Mouse (Mus musculus) lung, embryonic 15.5 days (tissue): ENCODE measurements around the gene Arnt2. TPM values are rescaled to one million over a fixed set of nuclear protein-coding genes. Genes with fewer than 3 reads are reported as not detected.
A peak's percentile ranks its signal among the peaks of the same experiment; 100 is the strongest.

Source experiments
- ATAC-seq: fragments of 200-750 bp; cut with Nextera tagmentation; 2 replicates; pipeline ENCODE4 v1.8.0; 2017; ENCODE audit warnings: moderate number of reproducible peaks, borderline replicate concordance; ENCODE audit not compliant: low FRiP score, low TSS enrichment; ENCODE audit errors: extremely low read depth
- H3K27ac ChIP-seq: fragments of 300-500 bp; sonication (generic); 2 replicates; pipeline ENCODE4 v1.5.1; 2015; ENCODE audit warnings: moderate library complexity, mild to moderate bottlenecking, inconsistent platforms
- H3K27me3 ChIP-seq: fragments of 300-500 bp; sonication (generic); 2 replicates; pipeline ENCODE4 v1.6.1; 2015; ENCODE audit warnings: inconsistent platforms
- H3K36me3 ChIP-seq: fragments of 300-500 bp; sonication (generic); 2 replicates; pipeline ENCODE4 v1.6.1; 2015; ENCODE audit warnings: inconsistent platforms
- H3K4me1 ChIP-seq: fragments of 300-500 bp; sonication (generic); 2 replicates; pipeline ENCODE4 v1.6.1; 2015; ENCODE audit warnings: inconsistent platforms
- H3K4me2 ChIP-seq: fragments of 300-500 bp; sonication (generic); 2 replicates; pipeline ENCODE4 v1.6.1; 2015; ENCODE audit warnings: inconsistent platforms, mild to moderate bottlenecking, moderate library complexity
- H3K4me3 ChIP-seq: fragments of 300-500 bp; sonication (generic); 2 replicates; pipeline ENCODE4 v1.5.1; 2015; ENCODE audit warnings: mild to moderate bottlenecking, inconsistent platforms
- H3K9ac ChIP-seq: fragments of 300-500 bp; sonication (generic); 2 replicates; pipeline ENCODE4 v1.6.1; 2015; ENCODE audit warnings: inconsistent platforms
- H3K9me3 ChIP-seq: fragments of 300-500 bp; sonication (generic); 2 replicates; pipeline ENCODE4 v1.6.1; 2016; ENCODE audit warnings: inconsistent platforms
- WGBS: fragments of 180-500 bp; shearing (Covaris S2); methylation state at CpG from one replicate; pipeline ENCODE4 v1.1.7; 2015; 5-methylcytosine and 5-hydroxymethylcytosine counted together
- polyA plus RNA-seq: library from polyadenylated mRNA; unstranded; fragments of >200 nt; fragmentation: Nextera tagmentation; extraction: Ambion mirVana; gene quantifications from 2 replicates; pipeline ENCODE4 v1.2.1, GENCODE M21; 2015

Gene Arnt2
- polyA plus RNA-seq, 1 experiment from 2014 or later = 8.7 TPM

DNA sequence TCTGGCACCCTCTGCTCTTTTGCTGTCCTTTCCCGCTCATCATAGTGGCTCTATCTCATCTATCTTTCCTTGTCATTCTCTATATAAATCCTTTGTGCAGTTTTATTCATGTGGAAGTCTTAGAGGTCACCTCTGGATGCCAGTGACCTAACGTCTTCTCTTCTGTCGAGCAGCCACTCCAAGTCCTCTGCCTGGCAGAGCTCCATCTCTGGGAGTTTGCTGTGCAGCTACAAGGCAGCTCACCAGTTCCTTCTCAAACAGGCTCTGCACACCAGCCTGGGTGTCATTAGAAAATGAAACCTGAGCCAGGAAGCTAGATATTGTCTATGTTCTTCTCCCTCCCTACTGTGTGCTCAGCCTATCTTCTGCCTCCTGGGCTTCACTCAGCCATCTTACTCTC, 98.4 kb downstream of the Arnt2 start:
- WGBS = 51% methylated on average over 3 of the region's 3 CpGs
- Histone ChIP-seq H3K9me3 (no peaks in the 10 kb centered on the region), H3K9ac (no peak overlapping the region), H3K4me2 (no peak overlapping the region), H3K4me3 (no peak overlapping the region), H3K27me3 (no peaks in the 10 kb centered on the region), H3K36me3 (no peaks in the 10 kb centered on the region), H3K4me1 (peaks cover 16% of the 10 kb centered on the region; the same call in 1 of the 2 replicates), H3K27ac (peak overlapping the region; percentile 35; the same call in 1 of the 2 replicates)
- ATAC-seq = no peak

DNA sequence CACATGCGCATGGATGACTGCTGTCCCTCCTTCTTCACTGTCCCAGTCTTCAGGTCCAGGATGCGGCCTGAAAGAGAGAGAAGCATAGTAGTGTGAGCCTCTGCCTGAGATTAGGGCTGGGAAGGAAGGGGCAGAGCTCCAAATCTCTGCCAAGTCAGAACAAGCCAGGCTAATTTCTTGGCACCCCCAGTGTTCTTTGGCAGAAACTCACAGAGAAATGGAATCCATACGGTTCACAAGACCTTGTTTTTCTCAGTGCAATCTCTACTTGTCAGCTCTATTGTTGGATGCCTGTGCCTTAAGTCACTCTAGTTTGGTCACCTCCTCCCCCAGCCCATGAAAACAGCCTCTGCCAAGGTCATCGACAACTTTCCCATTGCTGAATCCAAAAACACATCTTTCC, 99.1 kb downstream of the Arnt2 start:
- H3K4me2 ChIP-seq = no peak overlapping the region
- 64% methylated on average over 4 of the region's 4 CpGs for WGBS
- peaks cover 13% of the 10 kb centered on the region; the same call in 1 of the 2 replicates for H3K4me1 ChIP-seq
- H3K4me3 ChIP-seq = no peak overlapping the region
- peak overlapping the region; percentile 35; the same call in 1 of the 2 replicates for H3K27ac ChIP-seq
- H3K9ac ChIP-seq = no peak overlapping the region
- H3K27me3 ChIP-seq = no peaks in the 10 kb centered on the region
- no peaks in the 10 kb centered on the region for H3K36me3 ChIP-seq
- no peak for ATAC-seq
- H3K9me3 ChIP-seq = no peaks in the 10 kb centered on the region

- Histone ChIP-seq H3K9me3 (no peaks in the 10 kb centered on the region), H3K27me3 (no peaks in the 10 kb centered on the region), H3K36me3 (no peaks in the 10 kb centered on the region), H3K27ac (no peak overlapping the region), H3K4me3 (no peak overlapping the region), H3K9ac (no peak overlapping the region), H3K4me2 (no peak overlapping the region), H3K4me1 (0 out of 2 replicates have a peak, but pooled peaks cover 6% of the 10 kb centered on the region)
- WGBS = 87% methylated on average over 3 of the region's 3 CpGs
- no peak for ATAC-seq
Observed at GRCm38 (mm10) chr7:84307329-84307925, 102.5 kb downstream of the Arnt2 start.

- no peaks in the 10 kb centered on the region for H3K4me1 ChIP-seq
- H3K9me3 ChIP-seq = no peaks in the 10 kb centered on the region
- no peak overlapping the region for H3K27ac ChIP-seq
- H3K4me3 ChIP-seq = no peak overlapping the region
- 70% methylated on average over 1 of the region's 1 CpGs for WGBS
- no peak for ATAC-seq
- no peaks in the 10 kb centered on the region for H3K27me3 ChIP-seq
- H3K4me2 ChIP-seq = no peak overlapping the region
- H3K9ac ChIP-seq = no peak overlapping the region
- no peaks in the 10 kb centered on the region for H3K36me3 ChIP-seq
Observed at GRCm38 (mm10) chr7:84300261-84300660, 109.7 kb downstream of the Arnt2 start.

DNA sequence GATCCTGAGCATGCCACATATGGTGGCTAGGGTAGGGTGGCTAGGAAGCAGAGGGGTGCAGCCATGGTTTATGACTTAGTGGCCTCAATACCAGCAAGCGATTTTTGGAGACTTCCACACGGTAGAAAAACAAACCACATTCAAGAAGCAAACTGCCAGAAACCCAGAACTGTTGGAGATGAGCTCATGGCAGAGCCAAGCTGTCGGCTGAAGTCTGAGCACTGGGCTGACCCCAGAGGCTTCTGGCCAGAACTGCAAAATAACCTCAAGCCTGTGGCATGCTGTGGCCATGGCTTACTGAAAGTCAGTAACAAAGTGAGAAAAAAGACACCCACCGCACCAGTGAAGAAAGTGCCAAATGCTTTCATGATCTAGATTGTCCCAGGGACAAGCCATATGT, 110.4 kb downstream of the Arnt2 start:
- 65% methylated on average over 4 of the region's 4 CpGs for WGBS
- Histone ChIP-seq H3K27ac (no peak overlapping the region), H3K4me1 (no peaks in the 10 kb centered on the region), H3K4me3 (no peak overlapping the region), H3K36me3 (no peaks in the 10 kb centered on the region), H3K9ac (no peak overlapping the region), H3K9me3 (no peaks in the 10 kb centered on the region), H3K4me2 (no peak overlapping the region), H3K27me3 (no peaks in the 10 kb centered on the region)
- no peak; the same call in 1 of the 2 replicates for ATAC-seq

DNA sequence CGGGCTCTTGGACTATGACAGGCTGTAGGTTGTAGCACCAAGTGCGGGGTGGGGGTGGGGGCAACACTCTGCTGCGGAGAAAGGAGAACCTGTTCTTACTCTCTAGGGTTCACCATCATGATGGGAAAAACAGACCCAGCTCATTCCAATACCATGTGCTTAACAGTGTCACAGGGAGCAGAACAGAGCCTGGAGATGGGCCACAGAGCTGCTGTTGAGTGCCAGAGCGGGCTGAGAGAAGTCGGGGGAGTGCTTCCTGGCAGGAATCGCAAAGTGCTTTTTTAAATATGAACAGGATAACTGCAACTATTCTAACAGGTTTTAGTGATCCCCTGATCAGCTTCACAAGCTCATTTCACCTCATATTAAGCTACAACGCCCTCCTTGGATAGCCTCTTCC, 116.9 kb downstream of the Arnt2 start:
- Histone ChIP-seq H3K4me1 (no peaks in the 10 kb centered on the region), H3K27ac (no peak overlapping the region), H3K36me3 (peaks cover 2% of the 10 kb centered on the region; the same call in 1 of the 2 replicates), H3K4me3 (no peak overlapping the region), H3K9me3 (no peaks in the 10 kb centered on the region), H3K27me3 (no peaks in the 10 kb centered on the region), H3K4me2 (no peak overlapping the region), H3K9ac (no peak overlapping the region)
- no peak for ATAC-seq
- WGBS = 81% methylated on average over 7 of the region's 7 CpGs

GRCm38 (mm10) chr7:84287226-84287587, 122.8 kb downstream of the Arnt2 start:
- Histone ChIP-seq H3K27ac (no peak overlapping the region), H3K9me3 (no peaks in the 10 kb centered on the region), H3K36me3 (peaks cover 4% of the 10 kb centered on the region; the same call in 1 of the 2 replicates), H3K27me3 (no peaks in the 10 kb centered on the region), H3K9ac (no peak overlapping the region), H3K4me3 (no peak overlapping the region), H3K4me2 (no peak overlapping the region), H3K4me1 (no peaks in the 10 kb centered on the region)
- no peak for ATAC-seq
- 69% methylated on average over 2 of the region's 2 CpGs for WGBS

DNA sequence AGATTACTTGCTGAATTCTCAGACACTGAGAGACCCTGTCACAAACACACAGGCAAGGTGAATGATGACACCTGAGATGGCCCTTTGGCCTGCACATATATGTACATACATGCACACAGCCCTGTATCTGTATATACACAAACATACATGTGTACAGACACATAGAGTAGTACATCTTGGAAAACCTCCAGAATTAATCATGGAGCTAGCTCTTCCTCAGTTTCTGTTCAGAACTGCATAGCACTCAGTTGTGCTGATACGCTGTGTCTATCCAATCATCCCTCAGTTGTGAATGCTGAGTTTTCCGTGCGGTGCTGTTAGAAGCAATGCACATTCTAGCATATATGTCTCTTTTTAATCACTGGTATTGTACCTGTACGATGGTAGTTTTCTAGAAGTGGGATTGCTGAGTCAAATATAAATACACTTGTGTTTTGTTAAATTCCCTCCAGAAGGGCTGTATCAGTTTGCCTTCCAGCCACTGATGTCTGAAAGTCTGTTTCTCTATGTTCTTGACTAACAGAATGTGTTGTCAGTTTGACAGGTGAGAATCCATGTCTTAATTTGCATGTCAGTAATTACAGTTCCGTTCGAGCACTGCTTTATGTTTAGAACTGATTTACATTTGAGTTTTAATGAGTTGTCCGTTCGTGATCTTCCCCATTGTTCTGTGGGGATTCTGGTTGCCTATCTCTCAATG, 123.3 kb downstream of the Arnt2 start:
- Histone ChIP-seq H3K4me1 (no peaks in the 10 kb centered on the region), H3K9ac (no peak overlapping the region), H3K36me3 (peaks cover 4% of the 10 kb centered on the region; the same call in 1 of the 2 replicates), H3K27me3 (no peaks in the 10 kb centered on the region), H3K9me3 (no peaks in the 10 kb centered on the region), H3K27ac (no peak overlapping the region), H3K4me2 (no peak overlapping the region), H3K4me3 (no peak overlapping the region)
- no peak for ATAC-seq
- 94% methylated on average over 8 of the region's 8 CpGs for WGBS

DNA sequence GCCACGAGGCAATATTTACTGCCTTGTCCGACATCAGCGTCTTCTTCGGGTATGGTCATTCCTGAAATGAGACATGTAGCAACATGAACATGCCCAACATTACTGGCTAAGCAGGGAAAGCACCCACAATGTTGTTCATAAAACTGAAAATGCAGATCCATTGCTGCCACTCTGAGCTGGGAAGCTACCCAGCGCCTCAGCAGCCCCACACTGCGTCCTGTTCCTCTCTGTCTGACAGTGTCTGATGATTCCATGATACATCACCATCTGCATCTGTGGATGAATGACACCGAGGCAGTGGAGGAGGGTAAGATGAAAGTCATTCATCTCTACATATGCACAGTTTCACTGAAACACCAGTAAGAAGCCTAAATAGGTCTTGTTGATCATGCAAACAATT, 124.2 kb downstream of the Arnt2 start:
- Histone ChIP-seq H3K4me3 (no peak overlapping the region), H3K27me3 (no peaks in the 10 kb centered on the region), H3K4me1 (no peaks in the 10 kb centered on the region), H3K36me3 (peaks cover 4% of the 10 kb centered on the region; the same call in 1 of the 2 replicates), H3K4me2 (no peak overlapping the region), H3K27ac (no peak overlapping the region), H3K9me3 (no peaks in the 10 kb centered on the region), H3K9ac (no peak overlapping the region)
- 84% methylated on average over 7 of the region's 7 CpGs for WGBS
- ATAC-seq = no peak

GRCm38 (mm10) chr7:84284974-84285373, 125.0 kb downstream of the Arnt2 start:
- Histone ChIP-seq H3K27me3 (no peaks in the 10 kb centered on the region), H3K4me3 (no peak overlapping the region), H3K4me2 (no peak overlapping the region), H3K9ac (no peak overlapping the region), H3K4me1 (no peaks in the 10 kb centered on the region), H3K9me3 (no peaks in the 10 kb centered on the region), H3K36me3 (peaks cover 4% of the 10 kb centered on the region; the same call in 1 of the 2 replicates), H3K27ac (no peak overlapping the region)
- no peak for ATAC-seq
- WGBS = 73% methylated on average over 3 of the region's 3 CpGs

DNA sequence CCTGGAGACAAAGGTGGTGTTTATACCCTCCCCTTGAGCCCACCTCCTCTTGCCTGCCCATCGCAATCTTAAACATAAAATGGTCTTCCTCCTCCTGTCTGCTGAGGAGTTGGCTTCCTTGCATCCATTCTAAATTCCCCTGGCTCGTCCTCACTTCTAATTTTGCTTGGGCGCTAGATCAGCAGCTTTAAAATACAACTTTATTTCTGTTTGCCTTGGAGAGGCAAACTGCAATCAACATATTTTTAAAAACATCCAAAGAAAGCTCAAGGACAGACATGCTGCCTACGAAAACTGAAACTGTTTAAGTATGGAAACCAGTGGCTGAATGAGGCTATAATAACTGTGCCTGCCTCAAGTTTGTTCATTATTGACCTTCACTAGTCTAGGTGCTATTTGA, 127.7 kb downstream of the Arnt2 start:
- H3K9ac ChIP-seq = no peak overlapping the region
- H3K27ac ChIP-seq = no peak overlapping the region
- no peaks in the 10 kb centered on the region for H3K9me3 ChIP-seq
- no peaks in the 10 kb centered on the region for H3K4me1 ChIP-seq
- H3K27me3 ChIP-seq = no peaks in the 10 kb centered on the region
- no peak overlapping the region for H3K4me3 ChIP-seq
- 92% methylated on average over 4 of the region's 4 CpGs for WGBS
- H3K4me2 ChIP-seq = no peak overlapping the region
- H3K36me3 ChIP-seq = no peaks in the 10 kb centered on the region
- ATAC-seq = no peak

DNA sequence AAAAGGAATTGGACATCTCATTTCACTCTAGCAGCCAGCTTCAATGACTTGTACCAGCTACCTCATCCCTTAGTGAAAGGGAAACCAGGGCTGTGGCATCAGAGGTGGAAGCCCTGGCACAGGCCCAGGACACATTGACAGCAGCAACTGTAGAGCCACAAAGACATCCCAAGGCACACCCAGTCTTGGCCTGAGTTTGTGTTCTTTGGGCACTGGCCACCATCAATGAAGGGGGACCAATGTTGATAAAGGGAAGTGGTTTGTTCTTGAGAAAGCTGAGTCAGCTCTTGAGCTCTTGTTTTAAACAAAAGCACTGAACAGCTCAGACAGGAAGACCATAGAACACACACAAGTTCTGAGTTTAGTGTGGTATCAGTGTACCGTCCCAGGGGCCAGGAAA, 130.7 kb downstream of the Arnt2 start:
- H3K36me3 ChIP-seq = no peaks in the 10 kb centered on the region
- no peak overlapping the region for H3K4me2 ChIP-seq
- no peaks in the 10 kb centered on the region for H3K9me3 ChIP-seq
- ATAC-seq = no peak
- no peaks in the 10 kb centered on the region for H3K4me1 ChIP-seq
- no peak overlapping the region for H3K27ac ChIP-seq
- no peaks in the 10 kb centered on the region for H3K27me3 ChIP-seq
- no peak overlapping the region for H3K4me3 ChIP-seq
- WGBS = 65% methylated on average over 1 of the region's 1 CpGs
- no peak overlapping the region for H3K9ac ChIP-seq
